21 mouse cellular contexts compared by ENCODE assay signal in genomic region chr8:84564042-84564441, GRCm38 (mm10).
DNase-seq lines count a peak whose midpoint lies in the region; ATAC-seq and TF ChIP-seq lines count a peak whose summit lies in the region.
"Had no signal": no experiment of that assay in that cellular context is flagged by ENCODE, and none has a peak within 500 bp of the region (broad histone marks: within the 10 kb centered on the region; RNA-seq: fewer than 3 reads in every experiment).

No protein-coding gene starts in this region.

- 69% methylated on average over 1 of the region's 1 CpGs for WGBS in midbrain, embryonic 13.5 days
- WGBS in midbrain, embryonic 11.5 days = 73% methylated on average over 1 of the region's 1 CpGs
- 78% methylated on average over 1 of the region's 1 CpGs for WGBS in forebrain, postnatal 0 days
- 44% methylated on average over 1 of the region's 1 CpGs for WGBS in hindbrain, embryonic 16.5 days
- WGBS in intestine, embryonic 15.5 days = 76% methylated on average over 1 of the region's 1 CpGs

- no peaks in the 10 kb centered on the region for H3K9me3 ChIP-seq in midbrain, embryonic 13.5 days
- H3K9me3 ChIP-seq in midbrain, embryonic 11.5 days (ENCODE audit: control insufficient read depth, low read length) = no peaks in the 10 kb centered on the region
- H3K9me3 ChIP-seq in forebrain, postnatal 0 days (ENCODE audit: low read length) = no peaks in the 10 kb centered on the region
- no peaks in the 10 kb centered on the region for H3K9me3 ChIP-seq in hindbrain, embryonic 16.5 days (ENCODE audit: control insufficient read depth, low read length)
- no peaks in the 10 kb centered on the region for H3K9me3 ChIP-seq in intestine, embryonic 15.5 days
- H3K9me3 ChIP-seq: embryonic facial prominence, embryonic 13.5 days; heart, embryonic 10.5 days had no signal

- H3K36me3 ChIP-seq in midbrain, embryonic 13.5 days = peaks cover 24% of the 10 kb centered on the region
- H3K36me3 ChIP-seq in midbrain, embryonic 11.5 days (ENCODE audit: control insufficient read depth, insufficient read depth, low read length) = no peaks in the 10 kb centered on the region
- H3K36me3 ChIP-seq in forebrain, postnatal 0 days (ENCODE audit: insufficient read depth) = peaks cover 15% of the 10 kb centered on the region
- H3K36me3 ChIP-seq in hindbrain, embryonic 16.5 days (ENCODE audit: control insufficient read depth, insufficient read depth, low read length) = peaks cover 7% of the 10 kb centered on the region
- H3K36me3 ChIP-seq in intestine, embryonic 15.5 days = no peaks in the 10 kb centered on the region
- H3K36me3 ChIP-seq: embryonic facial prominence, embryonic 13.5 days; heart, embryonic 10.5 days had no signal

- H3K4me3 ChIP-seq in midbrain, embryonic 13.5 days (replicated peaks) = no peak overlapping the region
- no peak overlapping the region for H3K4me3 ChIP-seq in midbrain, embryonic 11.5 days (ENCODE audit: low read depth, low read length)
- H3K4me3 ChIP-seq in forebrain, postnatal 0 days (ENCODE audit: low read depth, low read length) = no peak overlapping the region
- no peak overlapping the region for H3K4me3 ChIP-seq in hindbrain, embryonic 16.5 days (ENCODE audit: low read length)
- no peak overlapping the region for H3K4me3 ChIP-seq in intestine, embryonic 15.5 days (replicated peaks)
- H3K4me3 ChIP-seq: embryonic facial prominence, embryonic 13.5 days; heart, embryonic 10.5 days; layer of hippocampus, adult 2 months had no signal

- H3K9ac ChIP-seq in midbrain, embryonic 13.5 days (replicated peaks) = no peak overlapping the region
- no peak overlapping the region for H3K9ac ChIP-seq in midbrain, embryonic 11.5 days (ENCODE audit: low read length)
- H3K9ac ChIP-seq in forebrain, postnatal 0 days = no peak overlapping the region; the same call in 1 of the 2 replicates
- no peak overlapping the region; the same call in 1 of the 2 replicates for H3K9ac ChIP-seq in hindbrain, embryonic 16.5 days (ENCODE audit: low read depth, low read length)
- no peak overlapping the region for H3K9ac ChIP-seq in intestine, embryonic 15.5 days
- H3K9ac ChIP-seq: embryonic facial prominence, embryonic 13.5 days had no signal

- no peak overlapping the region for H3K4me2 ChIP-seq in midbrain, embryonic 13.5 days (replicated peaks)
- no peak overlapping the region for H3K4me2 ChIP-seq in midbrain, embryonic 11.5 days
- H3K4me2 ChIP-seq in forebrain, postnatal 0 days (ENCODE audit: low read depth) = no peak overlapping the region
- no peak overlapping the region for H3K4me2 ChIP-seq in hindbrain, embryonic 16.5 days (ENCODE audit: low read length)
- H3K4me2 ChIP-seq in intestine, embryonic 15.5 days (replicated peaks) = no peak overlapping the region
- H3K4me2 ChIP-seq: embryonic facial prominence, embryonic 13.5 days had no signal

- peaks cover 15% of the 10 kb centered on the region for H3K27me3 ChIP-seq in midbrain, embryonic 13.5 days
- peaks cover 11% of the 10 kb centered on the region for H3K27me3 ChIP-seq in midbrain, embryonic 11.5 days (ENCODE audit: control insufficient read depth, insufficient read depth, low read length)
- H3K27me3 ChIP-seq in forebrain, postnatal 0 days (ENCODE audit: insufficient read depth, low read length) = peaks cover 7% of the 10 kb centered on the region
- H3K27me3 ChIP-seq in hindbrain, embryonic 16.5 days (replicated peaks; ENCODE audit: control insufficient read depth, insufficient read depth, low read length) = no peaks in the 10 kb centered on the region; the same call in 1 of the 2 replicates
- peaks cover 20% of the 10 kb centered on the region for H3K27me3 ChIP-seq in intestine, embryonic 15.5 days (replicated peaks)

- no peak for TF ChIP-seq CTCF in forebrain, postnatal 0 days (IDR thresholded peaks at IDR 0.05; ENCODE audit: low read depth)

- ATAC-seq in midbrain, embryonic 13.5 days = peak; percentile 73
- ATAC-seq in midbrain, embryonic 11.5 days (ENCODE audit: low FRiP score) = no peak
- ATAC-seq in forebrain, postnatal 0 days = peak; percentile 72
- peak; percentile 72 for ATAC-seq in hindbrain, embryonic 16.5 days
- ATAC-seq in intestine, embryonic 15.5 days = no peak
- ATAC-seq: inflammation-experienced regulatory T-cells, adult 6 months had no signal

- peaks cover 8% of the 10 kb centered on the region for H3K4me1 ChIP-seq in midbrain, embryonic 13.5 days (replicated peaks)
- peaks cover 2% of the 10 kb centered on the region for H3K4me1 ChIP-seq in midbrain, embryonic 11.5 days (ENCODE audit: control insufficient read depth, insufficient read depth, low read length)
- no peaks in the 10 kb centered on the region for H3K4me1 ChIP-seq in forebrain, postnatal 0 days (ENCODE audit: insufficient read depth)
- H3K4me1 ChIP-seq in hindbrain, embryonic 16.5 days (ENCODE audit: control insufficient read depth, insufficient read depth, low read depth, low read length) = peaks cover 8% of the 10 kb centered on the region; the same call in 1 of the 2 replicates
- H3K4me1 ChIP-seq in intestine, embryonic 15.5 days (replicated peaks) = 0 out of 2 replicates have a peak, but pooled peaks cover 2% of the 10 kb centered on the region

- no peak overlapping the region for H3K27ac ChIP-seq in midbrain, embryonic 13.5 days
- H3K27ac ChIP-seq in midbrain, embryonic 11.5 days (ENCODE audit: low read depth, low read length) = no peak overlapping the region
- no peak overlapping the region for H3K27ac ChIP-seq in forebrain, postnatal 0 days (ENCODE audit: low read depth, low read length)
- no peak overlapping the region for H3K27ac ChIP-seq in hindbrain, embryonic 16.5 days (ENCODE audit: low read depth, low read length)
- H3K27ac ChIP-seq in intestine, embryonic 15.5 days = no peak overlapping the region
- H3K27ac ChIP-seq: embryonic facial prominence, embryonic 13.5 days; heart, embryonic 10.5 days; layer of hippocampus, adult 2 months had no signal

- DNase-seq in midbrain, embryonic 11.5 days (ENCODE audit: low spot score, missing footprints) = no peak
- peak; percentile 57 for DNase-seq in forebrain, postnatal 0 days
- no peak for DNase-seq in heart, postnatal 4 days
- no peak for DNase-seq in left cerebral cortex, adult 8-10 months (ENCODE audit: low spot score in 2 of 2)
- DNase-seq: adrenal gland, adult 2 months; cerebellum, postnatal 10 days; gastrocnemius, postnatal 36 days; heart, postnatal 10 days; kidney, adult 8-10 months; kidney, postnatal 14 days; left cerebral cortex, postnatal 4 days; liver; lung, postnatal 10 days; thymus, adult 2 months had no signal

Comparison
In these comparisons a context has a peak if more than half of its experiments do, and no peak if none do; other contexts are left out.
1. ATAC-seq: peak in midbrain, embryonic 13.5 days (single experiment), forebrain, postnatal 0 days (single experiment) and hindbrain, embryonic 16.5 days (single experiment); none in midbrain, embryonic 11.5 days (single experiment) and intestine, embryonic 15.5 days (single experiment).